Mouse (Mus musculus) spleen, embryonic (tissue): Measurements from ENCODE around the gene Bglap2.
"Not testable (repeated sequence)": the region's sequence is repeated elsewhere in the genome, so short reads cannot be mapped to it uniquely, and the experiment has no call there.

ENCODE experiments used
- CTCF ChIA-PET: fragments of 350-600 bp; sonication (Branson Sonifier 250); formaldehyde crosslinking; loops from one replicate; lab custom pipeline; 2022; lab: Charles Lee

Bglap2 gene

GRCm38 (mm10) chr3:88395288-88395687 lies 16.8 kb upstream of the Bglap2 start:
- CTCF ChIA-PET: interaction anchor here (0.6 kb wide), 1 partner anchor 254 kb away, joined by 3 read pairs; no protein-coding TSS in a partner anchor

DNA sequence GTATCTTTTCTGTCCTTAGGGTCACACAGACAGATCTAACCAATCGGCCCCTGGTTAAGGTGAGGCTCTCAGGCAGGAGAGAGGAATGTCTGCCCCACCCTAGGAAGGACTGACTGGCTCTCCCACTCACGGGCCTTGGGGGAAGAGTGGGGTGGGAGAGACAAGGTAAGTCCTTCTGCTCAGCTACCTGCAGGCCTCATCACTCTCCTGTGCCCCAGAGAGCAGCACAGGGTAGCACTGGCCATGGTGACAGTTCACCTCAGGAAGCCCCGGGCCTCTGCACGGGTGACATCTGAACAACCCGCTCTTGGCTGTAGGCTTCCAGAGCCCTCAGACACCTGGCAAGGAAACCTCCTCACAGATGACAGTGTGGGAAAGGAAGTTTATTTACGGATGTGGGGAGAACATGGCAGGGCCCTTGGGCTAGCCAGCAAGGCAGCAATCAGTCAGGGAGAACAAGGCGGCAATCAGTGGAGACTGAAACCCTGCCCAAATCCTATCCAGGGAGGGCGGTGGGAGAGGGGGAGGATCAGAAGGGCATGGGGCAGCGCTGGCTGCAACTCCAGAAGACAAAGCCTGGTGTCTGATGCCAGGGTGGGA lies 15.4 kb upstream of the Bglap2 start:
- CTCF ChIA-PET: no interaction called here

GRCm38 (mm10) chr3:88384364-88384763 lies 5.9 kb upstream of the Bglap2 start, which contains the start of gene Bglap:
Gene Bglap, minus strand, starts transcription at chr3:88384464.
- CTCF ChIA-PET: no interaction called here

DNA sequence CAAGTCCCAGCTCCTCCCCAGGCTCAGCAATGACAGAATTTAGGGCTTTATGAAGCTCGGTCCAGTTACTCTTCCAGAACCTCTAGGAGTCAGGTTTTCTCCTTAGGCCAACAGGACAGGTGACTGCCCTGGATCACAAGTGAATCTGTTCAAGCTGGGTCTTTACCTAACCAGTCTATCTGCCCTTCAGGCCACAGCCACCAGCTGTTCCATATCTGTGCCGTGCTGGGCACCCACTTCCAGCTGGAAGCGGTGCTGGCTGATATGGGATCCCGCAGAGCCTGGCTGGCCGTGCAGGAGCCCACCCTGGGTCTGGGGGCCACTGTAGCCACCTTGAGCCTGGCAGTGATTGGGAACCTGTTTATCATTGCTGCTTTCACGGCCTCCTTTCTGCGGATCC lies 3.9 kb upstream of the Bglap2 start:
- CTCF ChIA-PET: not testable (repeated sequence)

DNA sequence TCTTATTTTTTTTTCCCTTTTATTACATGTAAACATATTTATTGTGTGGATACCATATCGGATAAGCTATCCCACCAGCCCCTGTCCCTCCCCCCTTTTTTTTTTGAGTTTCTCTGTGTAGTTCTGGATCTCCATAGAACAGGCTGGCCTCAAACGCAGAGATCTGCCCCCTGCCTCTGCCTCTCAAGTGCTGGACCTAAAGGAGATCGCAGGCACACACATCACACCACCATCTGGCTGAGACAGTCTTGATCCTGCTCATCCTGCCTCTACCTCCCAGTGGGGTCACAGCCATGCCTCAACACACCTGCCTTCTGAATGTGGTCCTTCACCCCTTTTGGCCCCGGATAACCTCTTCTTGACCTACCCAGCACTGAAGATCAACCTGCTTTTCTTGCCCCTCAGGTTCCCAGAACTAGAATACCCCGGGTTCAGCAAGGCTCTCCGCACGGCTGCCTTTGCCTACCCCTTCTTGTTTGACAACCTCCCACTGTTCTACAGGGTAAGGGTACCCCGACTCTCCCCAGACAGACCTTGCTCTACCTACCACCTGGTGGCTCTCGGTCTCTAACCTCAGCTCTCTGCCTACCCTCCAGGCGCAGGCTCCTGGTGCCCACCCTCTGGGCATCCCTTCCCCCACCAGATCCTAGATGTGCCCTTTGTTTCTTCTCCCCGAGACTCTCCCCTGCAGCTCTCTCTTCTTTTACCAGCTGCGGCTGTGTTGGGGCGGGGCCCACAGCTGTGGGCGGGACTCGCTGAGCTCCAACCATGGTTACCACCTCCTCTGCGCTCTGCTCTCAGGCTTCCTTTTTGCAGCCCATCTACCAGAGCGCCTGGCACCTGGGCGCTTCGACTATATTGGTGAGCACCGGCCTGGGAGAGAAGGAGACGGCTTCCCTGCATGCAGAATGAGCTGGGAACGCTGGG lies 3.2 kb upstream of the Bglap2 start:
- CTCF ChIA-PET: interaction anchor here (0.6 kb wide), 1 partner anchor 44 kb away, joined by 3 read pairs; no protein-coding TSS in a partner anchor

GRCm38 (mm10) chr3:88376644-88377043 lies 1.9 kb downstream of the Bglap2 start:
- CTCF ChIA-PET: not testable (repeated sequence)

- CTCF ChIA-PET: not testable (repeated sequence)
Measured at GRCm38 (mm10) chr3:88375750-88376626, 2.5 kb downstream of the Bglap2 start.

DNA sequence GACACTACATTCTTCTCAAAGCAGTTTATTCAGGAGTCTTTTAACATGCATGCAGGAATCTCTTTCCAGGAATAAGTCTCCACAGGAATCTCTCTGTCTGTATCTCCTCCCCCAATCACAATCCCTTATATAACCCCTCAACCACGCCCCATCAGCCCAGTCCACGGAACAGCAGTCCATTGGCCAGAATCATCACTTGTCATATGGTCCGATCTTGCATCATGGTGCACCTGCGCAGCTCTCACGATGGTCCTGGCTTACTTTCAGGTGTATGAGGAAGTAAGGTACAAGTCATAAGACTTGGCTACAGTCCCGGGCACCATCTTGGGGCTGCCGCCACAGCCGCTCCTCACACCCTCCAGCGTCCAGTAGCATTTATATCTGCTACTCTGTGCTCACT lies 5.9 kb downstream of the Bglap2 start, which contains the start of gene Bglap3:
Bglap3 (minus strand) TSS at position 101 of the 400 bp plus-strand sequence.
- CTCF ChIA-PET: not testable (repeated sequence)

- CTCF ChIA-PET: not testable (repeated sequence)
Measured at GRCm38 (mm10) chr3:88368511-88368910, 10.0 kb downstream of the Bglap2 start.

GRCm38 (mm10) chr3:88367517-88367916 lies 11.0 kb downstream of the Bglap2 start:
- CTCF ChIA-PET: not testable (repeated sequence)

- CTCF ChIA-PET: not testable (repeated sequence)
Measured at GRCm38 (mm10) chr3:88366830-88367428, 11.6 kb downstream of the Bglap2 start.

GRCm38 (mm10) chr3:88365705-88366361 lies 12.7 kb downstream of the Bglap2 start:
- CTCF ChIA-PET: no interaction called here

DNA sequence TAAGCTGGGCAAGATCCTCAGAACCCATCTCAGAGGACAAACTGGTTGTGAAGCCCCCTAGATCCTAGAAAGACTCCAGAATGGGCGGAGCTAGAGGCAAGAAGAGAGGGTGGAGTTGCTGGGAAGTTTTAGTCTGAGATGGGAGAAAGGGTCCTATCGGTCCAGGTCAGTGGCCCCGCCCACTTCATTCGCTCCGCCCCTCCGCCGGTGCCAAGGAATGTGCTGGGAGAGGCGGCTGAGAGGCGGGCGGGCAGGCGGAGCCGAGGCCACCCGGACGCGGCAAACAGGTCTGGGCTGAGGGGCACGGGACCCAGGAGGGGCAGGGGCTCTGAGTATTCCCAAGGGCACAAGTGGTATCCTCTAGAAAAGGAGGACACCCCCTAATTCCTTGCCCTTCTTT lies 14.2 kb downstream of the Bglap2 start, which contains the start of gene Paqr6:
Paqr6 (plus strand) TSS at position 248 of the 400 bp plus-strand sequence.
- CTCF ChIA-PET: no interaction called here

DNA sequence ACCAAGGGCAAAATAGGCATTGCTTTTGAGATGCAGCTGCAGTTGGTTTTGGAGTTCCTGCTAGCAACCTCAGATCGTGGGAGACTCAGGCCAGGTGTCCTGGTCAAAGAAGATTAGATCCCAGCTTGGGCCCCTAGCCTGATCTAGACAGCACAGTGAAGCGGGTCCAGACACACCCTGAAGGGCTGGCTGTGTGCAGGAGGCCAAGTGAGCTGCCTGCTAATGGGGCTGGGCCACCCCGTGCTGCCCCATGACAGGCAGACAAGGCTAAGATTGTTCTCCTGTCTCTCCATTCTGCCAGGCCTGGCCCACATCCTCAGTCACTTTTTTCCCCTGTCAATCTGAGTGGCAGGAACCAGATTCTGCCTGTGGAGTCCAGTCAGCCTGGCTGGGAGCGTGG lies 14.8 kb downstream of the Bglap2 start:
- CTCF ChIA-PET: no interaction called here

- CTCF ChIA-PET: no interaction called here
Measured at GRCm38 (mm10) chr3:88361612-88362313, 16.7 kb downstream of the Bglap2 start.

DNA sequence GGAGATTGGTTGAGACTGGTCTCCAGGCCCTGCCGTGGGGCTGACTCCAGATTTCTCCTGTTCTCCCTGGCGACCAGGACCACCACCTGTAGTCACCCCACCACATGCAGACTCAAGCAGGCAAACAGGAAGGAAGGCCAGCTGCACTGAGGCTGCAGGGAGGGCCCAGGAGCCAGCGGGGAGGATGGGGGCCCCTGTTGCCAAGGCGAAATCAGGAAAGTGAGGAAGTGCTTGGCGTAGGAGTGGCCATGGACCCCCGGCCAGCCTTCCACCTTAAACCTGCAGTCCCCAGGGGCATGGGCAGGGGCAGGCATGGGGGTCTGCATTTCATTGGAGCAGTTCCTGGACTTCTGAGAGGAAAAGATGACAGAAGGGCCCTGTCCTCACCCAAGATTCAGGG lies 17.4 kb downstream of the Bglap2 start:
- CTCF ChIA-PET: no interaction called here

- CTCF ChIA-PET: no interaction called here
Measured at GRCm38 (mm10) chr3:88359989-88360388, 18.5 kb downstream of the Bglap2 start.

- CTCF ChIA-PET: no interaction called here
Measured at GRCm38 (mm10) chr3:88359584-88359983, 18.9 kb downstream of the Bglap2 start.

DNA sequence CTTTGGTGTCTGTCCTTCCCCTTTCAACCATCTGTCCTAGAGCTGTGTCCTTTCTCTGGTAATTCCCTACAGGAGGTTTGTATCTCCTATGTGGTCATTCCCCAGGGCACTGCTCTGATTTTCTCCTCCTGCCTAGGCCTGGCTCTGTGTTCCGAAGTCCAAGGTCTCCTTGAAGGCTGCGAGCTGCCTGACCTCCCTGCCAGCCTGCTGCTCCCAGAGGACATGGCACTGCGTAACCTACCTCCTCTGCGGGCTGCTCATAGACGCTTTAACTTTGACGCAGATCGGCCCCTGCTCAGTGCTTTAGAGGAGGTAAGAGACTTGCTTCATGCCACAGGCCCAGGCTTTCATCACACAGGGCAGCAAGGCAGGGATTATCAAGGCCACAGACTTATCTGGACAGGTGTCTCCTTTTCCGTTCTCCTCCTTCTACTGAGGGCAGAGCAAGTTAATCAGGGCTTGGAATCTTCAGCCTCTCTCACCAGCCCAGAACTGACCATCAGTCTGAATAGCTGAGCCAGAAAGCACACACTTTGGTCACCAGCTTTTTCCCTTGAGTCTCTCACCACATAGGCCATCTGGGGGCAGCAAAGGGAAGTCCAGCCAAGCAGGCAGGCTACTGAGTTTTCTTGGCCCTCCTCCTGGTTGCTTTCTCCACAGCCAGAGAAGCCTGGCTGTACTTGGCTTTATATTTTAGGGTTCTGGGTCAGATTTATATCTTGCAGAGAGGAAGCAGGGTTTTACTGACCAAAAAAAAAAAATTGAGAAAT lies 23.9 kb downstream of the Bglap2 start:
- CTCF ChIA-PET: no interaction called here
